Mouse (Mus musculus): ENCODE results near the gene Icmt.

Gene Icmt

GRCm38 (mm10) chr4:152274681-152275131 lies 22.3 kb upstream of the Icmt start:
- DNase-seq (ENCODE audit: low read depth, low spot score) = peak; percentile 61

GRCm38 (mm10) chr4:152276389-152277347 lies 20.4 kb upstream of the Icmt start:
- peak; percentile 86 for DNase-seq (ENCODE audit: low read depth, low spot score)

- DNase-seq (ENCODE audit: low read depth, low spot score) = peak; percentile 84
Observed at GRCm38 (mm10) chr4:152277916-152278315, 19.1 kb upstream of the Icmt start.

GRCm38 (mm10) chr4:152278986-152279385 lies 18.0 kb upstream of the Icmt start:
- DNase-seq (ENCODE audit: low read depth, low spot score) = no peak

GRCm38 (mm10) chr4:152281601-152282000 lies 15.4 kb upstream of the Icmt start:
- DNase-seq (ENCODE audit: low read depth, low spot score) = no peak

GRCm38 (mm10) chr4:152282721-152283120 lies 14.3 kb upstream of the Icmt start:
- DNase-seq (ENCODE audit: low read depth, low spot score) = no peak

- peak; percentile 93 for DNase-seq (ENCODE audit: low read depth, low spot score)
Observed at GRCm38 (mm10) chr4:152283186-152283950, 13.7 kb upstream of the Icmt start.

GRCm38 (mm10) chr4:152285505-152285904 lies 11.5 kb upstream of the Icmt start:
- DNase-seq (ENCODE audit: low read depth, low spot score) = peak; percentile 66

GRCm38 (mm10) chr4:152286183-152286582 lies 10.8 kb upstream of the Icmt start:
- peak; percentile 80 for DNase-seq (ENCODE audit: low read depth, low spot score)

- peak; percentile 80 for DNase-seq (ENCODE audit: low read depth, low spot score)
Observed at GRCm38 (mm10) chr4:152286887-152287286, 10.1 kb upstream of the Icmt start.

- DNase-seq (ENCODE audit: low read depth, low spot score) = no peak
Observed at GRCm38 (mm10) chr4:152287317-152288120, 9.5 kb upstream of the Icmt start.

GRCm38 (mm10) chr4:152288398-152288945 lies 8.6 kb upstream of the Icmt start:
- DNase-seq (ENCODE audit: low read depth, low spot score) = no peak

- DNase-seq (ENCODE audit: low read depth, low spot score) = peak; percentile 96
Observed at GRCm38 (mm10) chr4:152290385-152290784, 6.6 kb upstream of the Icmt start.

GRCm38 (mm10) chr4:152290991-152291390 lies 6.0 kb upstream of the Icmt start:
- DNase-seq (ENCODE audit: low read depth, low spot score) = no peak

GRCm38 (mm10) chr4:152291562-152291961 lies 5.5 kb upstream of the Icmt start, which contains the start of gene Hes3:
Hes3 (minus strand) TSS chr4:152291662.
- no peak for DNase-seq (ENCODE audit: low read depth, low spot score)

GRCm38 (mm10) chr4:152292102-152292765 lies 4.8 kb upstream of the Icmt start:
- DNase-seq (ENCODE audit: low read depth, low spot score) = no peak

GRCm38 (mm10) chr4:152294188-152294929 lies 2.7 kb upstream of the Icmt start:
- no peak for DNase-seq (ENCODE audit: low read depth, low spot score)

GRCm38 (mm10) chr4:152295916-152296315 lies 1.1 kb upstream of the Icmt start:
- no peak for DNase-seq (ENCODE audit: low read depth, low spot score)

- DNase-seq (ENCODE audit: low read depth, low spot score) = no peak
Observed at GRCm38 (mm10) chr4:152296371-152296770, 656 bp upstream of the Icmt start.

- DNase-seq (ENCODE audit: low read depth, low spot score) = no peak
Observed at GRCm38 (mm10) chr4:152298836-152299235, 1.8 kb downstream of the Icmt start.

Data from ZHBTc4 (cell line).